Mouse (Mus musculus): Measurements from ENCODE around the gene Ric8a.

DNA sequence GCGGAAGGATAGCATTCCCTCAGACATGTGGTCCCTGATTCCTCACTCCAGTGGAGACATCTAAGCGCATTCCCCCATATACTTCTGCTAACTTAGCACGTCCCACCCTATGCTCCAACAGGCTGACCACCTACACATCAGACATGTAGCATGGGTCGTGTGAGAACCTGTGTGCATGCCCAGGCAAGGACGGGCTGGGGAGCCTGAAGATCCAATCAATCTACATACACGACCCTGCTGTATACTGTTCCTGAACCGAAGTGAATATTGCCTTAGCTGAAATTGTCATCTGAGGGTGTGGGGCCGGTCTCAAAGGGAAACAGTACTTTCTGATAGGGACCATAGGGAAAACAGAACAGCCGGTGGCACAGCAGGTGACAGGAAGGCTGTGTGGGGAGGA, 1.6 kb upstream of the Ric8a start:
- no peak for TF ChIP-seq CTCF (IDR thresholded peaks at IDR 0.05; ENCODE audit: extremely low read depth, insufficient read depth, low read length)
- TF ChIP-seq POLR2A (IDR thresholded peaks at IDR 0.05; ENCODE audit: extremely low read depth, insufficient read depth, low read length): no peak
